Mouse (Mus musculus) testis, adult 2 months (tissue): Measurements from ENCODE around the gene Samd4. TPM values are rescaled to one million over a fixed set of nuclear protein-coding genes. Genes with fewer than 3 reads are reported as not detected.

ENCODE experiments used
- H3K27ac ChIP-seq: fragments of 200-500 bp; 2 replicates; pipeline ENCODE4 v1.5.1; 2012; ENCODE audit warnings: low read depth, low read length; ENCODE audit not compliant: control insufficient read depth, insufficient read depth
- H3K27me3 ChIP-seq: fragments of 200-500 bp; 2 replicates; pipeline ENCODE4 v1.6.1; 2012; ENCODE audit warnings: mild to moderate bottlenecking, low read length, moderate library complexity; ENCODE audit not compliant: control insufficient read depth, insufficient read depth
- H3K36me3 ChIP-seq: fragments of 200-500 bp; 2 replicates; pipeline ENCODE4 v1.6.1; 2012; ENCODE audit warnings: mild to moderate bottlenecking, low read length; ENCODE audit not compliant: control insufficient read depth, insufficient read depth
- H3K4me1 ChIP-seq: fragments of 200-500 bp; 2 replicates; pipeline ENCODE4 v1.6.1; 2012; ENCODE audit warnings: low read length; ENCODE audit not compliant: control insufficient read depth, insufficient read depth
- H3K4me3 ChIP-seq: fragments of 200-500 bp; 2 replicates; pipeline ENCODE4 v1.5.1; 2012; ENCODE audit warnings: low read depth, mild to moderate bottlenecking, low read length, moderate library complexity, mixed read lengths; ENCODE audit not compliant: control insufficient read depth
- CTCF ChIP-seq: fragments of 200-500 bp; IDR thresholded peaks from 2 replicates; pipeline ENCODE4 v1.5.1; 2012; ENCODE audit warnings: low read depth, mild to moderate bottlenecking, inconsistent platforms, low read length, moderate library complexity; ENCODE audit not compliant: control insufficient read depth, insufficient read depth, insufficient replicate concordance
- POLR2A ChIP-seq: fragments of 200-500 bp; IDR thresholded peaks from 2 replicates; pipeline ENCODE4 v1.6.1; 2012; ENCODE audit warnings: low read depth, mild to moderate bottlenecking, inconsistent platforms, low read length, moderate library complexity; ENCODE audit not compliant: control insufficient read depth
- polyA plus RNA-seq: library from polyadenylated mRNA; depleted of rRNA; stranded (reverse); fragments of >200 nt; gene quantifications from 2 replicates; pipeline ENCODE4 v1.2.3, GENCODE M21; 2012

The Samd4 gene
- polyA plus RNA-seq, 1 experiment = 693 TPM

DNA sequence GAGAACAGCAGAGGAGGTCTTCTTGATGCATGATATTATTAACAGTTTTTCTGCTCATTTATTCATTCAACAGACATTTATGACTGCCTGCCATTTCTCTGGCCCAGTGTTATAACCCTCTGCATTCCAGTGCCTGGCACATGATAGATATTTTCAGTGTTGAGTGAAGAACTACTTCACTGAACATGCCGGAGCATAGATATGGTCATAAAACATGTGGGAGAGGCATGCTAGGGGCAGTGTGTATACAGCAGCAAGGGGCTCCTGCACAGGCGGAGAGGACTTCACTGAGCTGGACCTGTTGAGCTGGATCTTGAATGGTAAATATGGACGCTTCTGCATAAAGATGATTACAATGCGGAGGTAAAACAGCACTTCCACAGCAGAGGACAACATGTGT is 6.4 kb downstream of the Samd4 start:
- TF ChIP-seq POLR2A (no peak), CTCF (no peak)
- Histone ChIP-seq H3K36me3 (no peaks in the 10 kb centered on the region), H3K4me3 (no peak overlapping the region), H3K4me1 (peaks cover 8% of the 10 kb centered on the region), H3K27me3 (no peaks in the 10 kb centered on the region; the same call in 1 of the 2 replicates), H3K27ac (no peak overlapping the region)

DNA sequence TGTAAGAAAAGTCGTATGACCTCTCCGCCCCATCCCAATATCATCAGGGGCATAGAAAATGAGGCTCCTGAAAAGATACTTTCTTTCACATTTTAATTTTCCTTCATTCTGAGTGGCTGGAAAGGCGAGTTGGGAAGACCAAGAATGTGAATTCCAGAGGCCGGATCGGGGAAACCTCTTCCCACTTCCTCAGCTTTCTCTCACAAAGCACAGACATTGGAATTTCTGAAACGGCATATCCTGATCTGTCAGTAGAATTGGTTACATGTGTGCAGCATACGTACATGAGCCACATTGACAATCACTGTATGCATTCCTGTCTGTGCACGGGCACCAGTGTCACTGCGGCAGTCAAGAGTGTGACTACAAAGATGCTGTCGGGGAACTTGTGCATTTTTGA is 11.3 kb downstream of the Samd4 start:
- no peak overlapping the region for H3K4me3 ChIP-seq
- H3K36me3 ChIP-seq = no peaks in the 10 kb centered on the region
- no peaks in the 10 kb centered on the region for H3K4me1 ChIP-seq
- no peak overlapping the region for H3K27ac ChIP-seq
- TF ChIP-seq POLR2A = no peak
- no peak for TF ChIP-seq CTCF
- H3K27me3 ChIP-seq = no peaks in the 10 kb centered on the region

DNA sequence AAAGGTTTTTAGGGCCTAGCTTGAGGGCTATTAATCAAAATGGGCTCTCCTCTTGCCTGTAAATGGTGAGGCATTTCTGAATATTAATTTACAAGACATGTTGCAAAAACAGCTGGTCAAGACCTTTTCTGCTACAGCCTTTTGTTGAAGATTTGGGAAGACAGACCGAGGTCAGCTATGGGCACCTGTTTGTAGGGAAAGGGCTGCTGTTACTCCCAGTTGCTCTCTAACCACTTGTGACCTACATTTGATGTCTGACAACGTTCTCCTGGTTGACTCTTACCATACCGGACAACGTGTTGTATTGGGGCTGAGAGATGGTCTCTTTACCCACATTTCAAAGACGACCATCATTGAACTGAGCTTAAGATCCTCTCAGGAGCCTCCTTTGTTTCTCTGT is 15.3 kb downstream of the Samd4 start:
- H3K27me3 ChIP-seq = no peaks in the 10 kb centered on the region
- no peak overlapping the region for H3K27ac ChIP-seq
- no peaks in the 10 kb centered on the region for H3K36me3 ChIP-seq
- H3K4me1 ChIP-seq = no peaks in the 10 kb centered on the region
- H3K4me3 ChIP-seq = no peak overlapping the region
- TF ChIP-seq CTCF (no peak), POLR2A (no peak)

DNA sequence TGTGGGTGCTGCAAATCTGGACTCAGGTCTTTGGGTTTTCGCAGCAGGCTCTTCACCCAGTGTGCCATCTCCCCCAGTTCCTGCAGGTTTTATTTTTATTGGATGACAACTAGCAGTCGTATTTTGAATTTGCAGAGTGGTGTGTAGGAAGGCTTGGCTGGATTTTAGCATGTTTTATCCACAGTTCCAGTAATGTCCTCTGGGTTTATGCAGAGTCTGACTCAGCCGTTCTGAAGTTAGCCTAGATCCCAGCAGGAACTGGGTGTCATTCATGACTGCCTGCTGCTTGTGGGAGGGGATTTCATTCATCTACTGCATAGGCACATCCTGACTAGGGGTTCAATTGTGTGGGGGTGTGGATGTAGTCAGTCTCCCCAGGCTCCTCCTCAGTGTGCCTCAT is 16.0 kb downstream of the Samd4 start:
- no peak overlapping the region for H3K27ac ChIP-seq
- no peaks in the 10 kb centered on the region for H3K27me3 ChIP-seq
- H3K36me3 ChIP-seq = no peaks in the 10 kb centered on the region
- H3K4me1 ChIP-seq = no peaks in the 10 kb centered on the region
- TF ChIP-seq CTCF (no peak), POLR2A (no peak)
- no peak overlapping the region for H3K4me3 ChIP-seq

DNA sequence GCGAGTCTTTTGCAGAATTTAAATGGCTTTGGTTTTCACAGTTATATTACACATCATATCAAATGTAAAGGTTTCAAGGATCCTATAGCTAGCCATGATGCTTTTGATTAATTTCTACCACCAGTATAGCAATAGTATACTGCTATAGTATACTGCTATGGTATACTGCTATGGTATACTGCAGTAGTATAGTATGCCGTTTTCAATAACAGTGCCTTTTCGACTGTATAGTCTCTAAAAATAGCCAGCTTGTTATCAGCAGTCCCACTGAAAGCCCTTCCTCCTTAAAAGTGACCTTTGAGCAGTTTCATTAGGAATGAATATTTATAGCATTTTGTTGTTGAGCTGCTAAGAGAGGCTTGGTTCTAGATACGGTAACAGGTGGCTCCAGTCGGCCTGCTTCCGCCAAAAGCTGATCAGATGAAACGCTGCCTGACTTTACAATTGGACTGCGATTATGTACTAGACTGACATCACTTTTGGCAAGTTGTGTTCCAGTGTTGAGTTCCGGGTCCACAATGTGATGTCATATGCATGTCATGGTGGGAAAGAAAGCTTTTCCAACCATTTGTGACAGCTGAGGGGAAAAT is 19.9 kb downstream of the Samd4 start:
- H3K27ac ChIP-seq = no peak overlapping the region
- H3K4me1 ChIP-seq = no peaks in the 10 kb centered on the region
- TF ChIP-seq CTCF (no peak), POLR2A (no peak)
- H3K4me3 ChIP-seq = no peak overlapping the region
- no peaks in the 10 kb centered on the region for H3K27me3 ChIP-seq
- H3K36me3 ChIP-seq = no peaks in the 10 kb centered on the region

DNA sequence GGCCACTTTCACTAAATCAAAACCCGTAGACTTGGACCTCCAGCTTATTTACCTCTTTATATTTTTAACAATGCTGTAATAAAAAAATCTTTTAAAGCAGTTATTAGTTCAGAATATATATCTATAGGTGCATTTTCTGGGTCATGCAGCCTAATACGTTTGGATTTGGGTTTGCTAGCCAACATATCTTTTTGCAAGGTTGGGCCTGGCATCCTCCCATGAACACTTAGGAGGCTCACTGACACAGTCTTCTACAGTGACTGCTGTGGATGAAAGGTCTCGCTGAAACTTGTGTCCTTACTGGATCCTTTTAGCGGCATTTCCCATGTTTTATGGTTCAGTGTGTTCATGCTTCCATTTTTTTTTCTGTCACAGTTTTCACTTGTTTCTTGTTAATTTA is 21.6 kb downstream of the Samd4 start:
- TF ChIP-seq CTCF (no peak), POLR2A (no peak)
- no peaks in the 10 kb centered on the region for H3K36me3 ChIP-seq
- H3K27me3 ChIP-seq = no peaks in the 10 kb centered on the region

DNA sequence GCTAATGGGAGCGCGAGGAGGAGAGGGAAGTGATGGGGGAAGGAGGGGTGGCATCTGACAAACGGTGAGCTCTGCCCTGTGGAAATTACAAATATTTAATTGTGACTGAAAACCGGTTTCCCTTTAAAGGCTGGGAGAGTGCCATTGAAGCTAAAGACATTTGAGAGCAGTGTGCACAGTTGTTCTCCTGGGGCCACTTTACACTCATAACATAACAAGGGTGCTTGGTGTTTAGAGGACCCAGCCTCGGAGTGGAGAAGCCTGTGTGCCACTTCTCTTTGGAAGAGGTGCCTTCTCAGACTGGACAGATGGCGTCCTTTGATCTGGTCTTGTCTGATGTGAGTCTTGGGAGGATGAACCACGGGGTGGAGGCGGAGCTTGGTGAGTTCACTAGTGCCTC is 26.2 kb downstream of the Samd4 start:
- no peaks in the 10 kb centered on the region for H3K36me3 ChIP-seq
- TF ChIP-seq POLR2A (no peak), CTCF (no peak)
- H3K4me1 ChIP-seq = no peaks in the 10 kb centered on the region
- H3K27ac ChIP-seq = no peak overlapping the region
- no peaks in the 10 kb centered on the region for H3K27me3 ChIP-seq
- no peak overlapping the region for H3K4me3 ChIP-seq

More for the DNA sequence above, 21.6 kb downstream of the Samd4 start:
- H3K4me3 ChIP-seq = no peak overlapping the region
- no peak overlapping the region for H3K27ac ChIP-seq
- no peaks in the 10 kb centered on the region for H3K4me1 ChIP-seq

DNA sequence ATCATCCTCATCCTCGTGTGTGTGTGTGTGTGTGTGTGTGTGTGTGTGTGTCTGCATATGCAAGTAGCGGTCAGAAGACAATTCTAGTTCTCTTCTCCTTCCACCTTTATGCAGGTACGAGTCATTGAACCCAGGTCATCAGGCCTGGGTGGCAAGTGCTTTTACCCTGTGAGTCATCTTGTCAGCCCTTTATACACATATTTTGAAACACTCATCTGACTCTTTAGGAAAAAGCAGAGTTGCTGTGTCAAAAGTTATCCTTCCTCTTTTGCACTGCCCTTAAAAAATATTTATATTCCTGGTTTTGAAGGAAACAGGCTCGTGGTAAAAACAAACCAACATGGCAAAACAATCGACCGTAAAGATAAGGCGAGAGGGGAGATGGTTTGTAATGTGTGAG is 29.8 kb downstream of the Samd4 start:
- H3K36me3 ChIP-seq = no peaks in the 10 kb centered on the region
- no peaks in the 10 kb centered on the region for H3K27me3 ChIP-seq
- no peak overlapping the region for H3K27ac ChIP-seq
- no peak overlapping the region for H3K4me3 ChIP-seq
- TF ChIP-seq POLR2A (no peak), CTCF (no peak)
- H3K4me1 ChIP-seq = no peaks in the 10 kb centered on the region
